Mouse (Mus musculus): ENCODE results near the gene Brwd1. TPM values are rescaled to one million over a fixed set of nuclear protein-coding genes. Genes with fewer than 3 reads are reported as not detected.

Brwd1 gene
- polyA plus RNA-seq, 1 experiment from 2014 or later: 71.1 TPM

DNA sequence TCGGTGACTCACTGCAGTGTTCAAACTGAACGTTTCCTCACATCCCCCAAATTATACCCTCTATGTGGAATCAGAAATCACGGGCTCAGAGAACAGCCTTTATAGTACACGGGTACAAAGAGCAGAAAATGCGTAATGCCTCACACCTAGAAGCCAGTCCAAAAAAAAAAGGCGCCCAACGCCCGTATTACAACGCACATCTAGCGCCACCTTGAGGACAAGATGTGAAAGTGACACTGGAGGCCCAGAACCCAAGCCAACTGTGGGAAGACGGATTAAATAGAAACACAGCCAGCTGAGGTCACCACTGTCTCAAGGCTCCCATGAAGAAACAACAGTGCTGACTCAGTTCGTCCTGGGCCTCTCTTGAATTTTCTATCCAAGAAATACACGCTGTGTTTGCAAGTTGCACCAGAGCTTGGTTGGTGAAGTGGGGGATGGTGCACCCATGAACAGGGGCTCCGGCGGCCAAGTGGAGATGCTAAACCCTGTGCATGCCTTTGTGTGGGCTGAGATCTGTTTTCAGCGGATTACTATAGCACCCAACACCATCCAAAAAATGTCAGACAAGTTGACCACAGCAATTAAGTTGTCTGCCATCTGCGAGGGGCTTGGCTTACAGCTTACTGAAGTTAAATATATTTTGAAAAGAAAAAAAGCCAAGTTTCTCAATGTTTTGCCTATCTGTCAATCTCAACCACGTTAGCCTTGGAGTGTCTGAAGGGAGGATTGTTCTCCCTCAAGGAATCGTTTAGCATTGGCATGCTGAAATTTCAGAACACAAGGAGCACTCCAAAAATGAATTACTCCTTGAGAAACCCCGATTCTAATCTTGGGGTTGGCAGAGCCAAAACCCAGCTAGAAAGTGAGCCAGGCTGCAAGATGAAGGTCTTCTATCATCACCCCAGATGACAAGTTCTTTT lies 136.7 kb downstream of the Brwd1 start:
- peaks cover 7% of the 10 kb centered on the region for H3K4me1 ChIP-seq
- no peak overlapping the region for H3K4me2 ChIP-seq
- H3K4me3 ChIP-seq: no peak overlapping the region
- ATAC-seq (ENCODE audit: extremely low read depth, insufficient number of reproducible peaks, low FRiP score, low TSS enrichment): no peak
- peak overlapping the region; percentile 28; the same call in 1 of the 2 replicates for H3K9ac ChIP-seq
- no peaks in the 10 kb centered on the region for H3K9me3 ChIP-seq
- no peaks in the 10 kb centered on the region for H3K36me3 ChIP-seq
- H3K27me3 ChIP-seq (replicated peaks): peaks cover 3% of the 10 kb centered on the region; the same call in 1 of the 2 replicates
- H3K27ac ChIP-seq (replicated peaks): 0 out of 2 replicates have a peak overlapping the region, but pooled peaks have one; percentile 24
- WGBS: 27% methylated on average over 20 of the region's 20 CpGs

DNA sequence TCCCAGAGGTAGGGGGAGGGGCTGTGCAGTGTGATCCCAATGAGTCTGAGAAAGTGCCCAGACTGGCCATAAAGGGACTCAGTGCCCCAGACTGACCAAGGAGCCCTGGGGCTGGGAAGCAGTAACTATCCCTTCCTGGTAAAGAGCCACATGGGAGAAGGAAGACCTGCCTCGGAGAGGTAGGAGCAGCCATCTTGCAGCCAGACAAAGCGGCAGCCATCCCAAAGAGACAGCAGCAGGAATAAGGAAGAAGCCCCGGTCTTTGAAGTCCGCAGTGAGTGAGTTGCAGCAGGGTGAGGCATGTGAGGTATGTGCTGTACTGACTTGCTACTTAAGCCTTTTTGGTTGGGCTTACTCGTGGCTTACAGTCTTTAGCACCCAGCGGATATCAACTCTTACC lies 139.1 kb downstream of the Brwd1 start:
- peaks cover 7% of the 10 kb centered on the region for H3K4me1 ChIP-seq
- H3K9me3 ChIP-seq: no peaks in the 10 kb centered on the region
- no peak overlapping the region for H3K4me3 ChIP-seq
- WGBS: 71% methylated on average over 6 of the region's 6 CpGs
- no peak overlapping the region for H3K9ac ChIP-seq
- H3K27me3 ChIP-seq (replicated peaks): peaks cover 3% of the 10 kb centered on the region; the same call in 1 of the 2 replicates
- H3K36me3 ChIP-seq: no peaks in the 10 kb centered on the region
- no peak overlapping the region for H3K4me2 ChIP-seq
- ATAC-seq (ENCODE audit: extremely low read depth, insufficient number of reproducible peaks, low FRiP score, low TSS enrichment): no peak
- no peak overlapping the region for H3K27ac ChIP-seq (replicated peaks)

Small RNAs within 50 kb of the gene (microRNA-seq; reads per million reads assigned to microRNA genes)
- not detected for gene Gm27833

Other genes with a start within 250 kb of the Brwd1 start
- 62.1 and 72.4 TPM in 2 replicates for gene Psmg1, start 91.6 kb downstream of the Brwd1 start, polyA plus RNA-seq (2015; fragmentation: Nextera tagmentation; extraction: Ambion mirVana)
- gene Hmgn1, start 45.2 kb upstream of the Brwd1 start, polyA plus RNA-seq (2015; fragmentation: Nextera tagmentation; extraction: Ambion mirVana): 348 and 374 TPM in 2 replicates
- gene Wrb, start 62.9 kb upstream of the Brwd1 start, polyA plus RNA-seq (2015; fragmentation: Nextera tagmentation; extraction: Ambion mirVana): 64.6 and 71.2 TPM in 2 replicates
- gene Lca5l, start 109.7 kb upstream of the Brwd1 start, polyA plus RNA-seq (2015; fragmentation: Nextera tagmentation; extraction: Ambion mirVana): 1.2 and 1.6 TPM in 2 replicates
- gene Sh3bgr, start 117.9 kb upstream of the Brwd1 start, polyA plus RNA-seq (2015; fragmentation: Nextera tagmentation; extraction: Ambion mirVana): 520 and 554 TPM in 2 replicates
- 0.09 and 0.13 TPM in 2 replicates for gene B3galt5, start 153.3 kb upstream of the Brwd1 start, polyA plus RNA-seq (2015; fragmentation: Nextera tagmentation; extraction: Ambion mirVana)